Mouse (Mus musculus) liver, embryonic 14.5 days (tissue): ENCODE data around the gene Paqr7. TPM values are rescaled to one million over a fixed set of nuclear protein-coding genes. Genes with fewer than 3 reads are reported as not detected.

Experiments
- ATAC-seq: fragments of 200-750 bp; cut with Nextera tagmentation; 2 replicates; pipeline ENCODE4 v1.8.0; 2017; ENCODE audit warnings: moderate number of reproducible peaks, mild to moderate bottlenecking, moderate library complexity; ENCODE audit not compliant: insufficient read depth
- DNase-seq, 3 experiments: peaks; one replicate each; pipeline ENCODE4 v3.0.0-alpha.2; 2012 to 2013; ENCODE audit warnings: low read depth in 3 of 3, low spot score in 3 of 3
- H3K27ac ChIP-seq: fragments of 300-500 bp; sonication (generic); 2 replicates; pipeline ENCODE4 v1.5.1; 2014; ENCODE audit warnings: moderate library complexity, mild to moderate bottlenecking, control low read depth, inconsistent platforms
- H3K27me3 ChIP-seq: fragments of 300-500 bp; sonication (generic); 2 replicates; pipeline ENCODE4 v1.6.1; 2014; ENCODE audit warnings: mild to moderate bottlenecking, low read length, moderate library complexity; ENCODE audit not compliant: control insufficient read depth, insufficient read depth
- H3K36me3 ChIP-seq: fragments of 300-500 bp; sonication (generic); replicated peaks from 2 replicates; pipeline ENCODE4 v1.6.1; 2014; ENCODE audit warnings: low read depth; ENCODE audit not compliant: control insufficient read depth, insufficient read depth
- H3K4me1 ChIP-seq, 2 experiments: fragments of 200-500 bp in 1 of 2; fragments of 300-500 bp in 1 of 2; sonication (generic) in 1 of 2; replicated peaks; 2 replicates each; pipeline ENCODE4 v1.6.1; 2012 to 2014; ENCODE audit warnings: antibody characterized with exemption in 1 of 2, inconsistent platforms in 1 of 2, low read length in 1 of 2; ENCODE audit not compliant: control insufficient read depth in 2 of 2, insufficient read depth in 2 of 2
- H3K4me2 ChIP-seq: fragments of 300-500 bp; sonication (generic); 2 replicates; pipeline ENCODE4 v1.6.1; 2014; ENCODE audit warnings: low read depth, mild to moderate bottlenecking, control low read depth, moderate library complexity
- H3K4me3 ChIP-seq, 2 experiments: fragments of 200-500 bp in 1 of 2; fragments of 300-500 bp in 1 of 2; sonication (generic) in 1 of 2; 2 replicates each; pipeline ENCODE4 v1.5.1; 2012 to 2014; ENCODE audit warnings: low read depth in 2 of 2, low read length in 2 of 2, mild to moderate bottlenecking in 2 of 2, control low read depth in 1 of 2, inconsistent platforms in 1 of 2, moderate library complexity in 1 of 2; ENCODE audit not compliant: insufficient read depth in 1 of 2
- H3K9ac ChIP-seq: fragments of 300-500 bp; sonication (generic); replicated peaks from 2 replicates; pipeline ENCODE4 v1.6.1; 2014; ENCODE audit warnings: mild to moderate bottlenecking, control low read depth, moderate library complexity
- H3K9me3 ChIP-seq: fragments of 300-500 bp; sonication (generic); 2 replicates; pipeline ENCODE4 v1.6.1; 2016; ENCODE audit warnings: low read length, mixed read lengths; ENCODE audit not compliant: control insufficient read depth
- CTCF ChIP-seq: IDR thresholded peaks from 2 replicates; pipeline ENCODE4 v1.5.1; 2016; ENCODE audit warnings: antibody characterized with exemption, low read depth, control low read depth
- EP300 ChIP-seq: IDR thresholded peaks from 2 replicates; pipeline ENCODE4 v1.6.1; 2016; ENCODE audit warnings: antibody characterized with exemption, low read depth
- WGBS: fragments of 180-500 bp; shearing (Covaris S2); extraction: QIAGEN DNeasy Blood & Tissue Kit; methylation state at CpG from one replicate; pipeline ENCODE4 v1.1.7; 2014; ENCODE audit not compliant: insufficient replicate concordance; 5-methylcytosine and 5-hydroxymethylcytosine counted together
- polyA plus RNA-seq, 2 experiments: library from polyadenylated mRNA; depleted of rRNA in 1 of 2; stranded (reverse) in 1 of 2; unstranded in 1 of 2; fragments of >200 nt; fragmentation: Nextera tagmentation in 1 of 2; extraction: Ambion mirVana in 1 of 2; gene quantifications; 2 replicates each; pipeline versions ENCODE4 v1.2.1 to v1.2.3; 2012 to 2014

The Paqr7 gene
- polyA plus RNA-seq, 2 experiments, result 1.9 to 4.1 TPM

DNA sequence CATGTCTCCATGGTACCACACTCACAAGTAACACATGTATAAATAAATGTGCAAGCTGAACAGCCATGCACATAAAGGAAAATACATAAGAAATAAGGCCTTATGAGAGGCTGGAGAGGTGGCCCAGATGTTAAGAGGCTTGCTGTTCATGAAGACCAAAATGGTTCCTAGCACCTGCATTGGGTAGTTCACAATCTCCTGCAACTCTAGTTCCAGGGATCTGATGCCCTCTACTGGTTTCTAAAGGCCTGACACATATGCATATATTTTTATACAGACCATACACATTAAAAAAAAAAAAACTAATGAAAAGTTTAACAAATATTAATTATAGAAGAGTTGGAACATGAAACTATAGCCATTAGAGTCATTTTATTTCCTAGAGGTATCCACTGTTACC lies 25.0 kb upstream of the Paqr7 start:
- DNase-seq (no peak), ATAC-seq (no peak)
- Histone ChIP-seq H3K4me1 (peaks cover 10 to 12% of the 10 kb centered on the region in 2 experiments), H3K27ac (no peak overlapping the region), H3K4me2 (no peak overlapping the region), H3K9me3 (no peaks in the 10 kb centered on the region), H3K27me3 (no peaks in the 10 kb centered on the region), H3K36me3 (peaks cover 49% of the 10 kb centered on the region), H3K9ac (no peak overlapping the region), H3K4me3 (no peak overlapping the region)
- no peak for TF ChIP-seq EP300
- TF ChIP-seq CTCF, result peak; percentile 43; the same call in 1 of the 2 replicates

GRCm38 (mm10) chr4:134473764-134474163 lies 22.7 kb upstream of the Paqr7 start:
- Histone ChIP-seq H3K9ac (no peak overlapping the region), H3K36me3 (peaks cover 49% of the 10 kb centered on the region)

DNA sequence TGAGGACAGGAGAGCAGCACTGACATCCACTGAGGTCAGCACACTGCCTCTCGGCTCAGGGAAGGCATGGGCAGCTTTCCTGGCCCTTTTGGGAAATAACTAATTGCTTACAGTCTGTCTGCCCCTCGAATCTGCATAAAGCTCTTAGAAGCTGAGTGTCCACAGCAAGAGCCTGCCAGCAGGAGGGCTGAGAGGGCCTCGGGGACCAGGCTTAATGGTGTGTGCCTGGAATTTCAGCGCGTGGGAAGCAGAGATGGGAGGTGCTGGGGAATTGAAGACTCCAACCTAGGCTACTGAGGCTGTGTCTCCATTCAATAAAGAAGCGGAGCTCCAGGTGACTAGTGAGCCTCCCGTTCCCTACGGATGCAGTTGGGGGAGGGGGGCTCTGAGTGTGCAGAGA lies 22.3 kb upstream of the Paqr7 start:
- H3K9me3 ChIP-seq, result no peaks in the 10 kb centered on the region
- H3K9ac ChIP-seq, result no peak overlapping the region
- 83% methylated on average over 8 of the region's 8 CpGs for WGBS
- ATAC-seq (no peak), DNase-seq (no peak)
- TF ChIP-seq CTCF, result no peak
- TF ChIP-seq EP300, result no peak
- H3K27ac ChIP-seq, result no peak overlapping the region
- peaks cover 49% of the 10 kb centered on the region for H3K36me3 ChIP-seq
- H3K4me1 ChIP-seq, result peaks cover 4 to 7% of the 10 kb centered on the region in 2 experiments
- H3K4me3 ChIP-seq, result no peak overlapping the region
- no peak overlapping the region for H3K4me2 ChIP-seq
- H3K27me3 ChIP-seq, result no peaks in the 10 kb centered on the region

More at GRCm38 (mm10) chr4:134473764-134474163, 22.7 kb upstream of the Paqr7 start:
- TF ChIP-seq CTCF (no peak), EP300 (no peak)
- Histone ChIP-seq H3K9me3 (no peaks in the 10 kb centered on the region), H3K4me2 (no peak overlapping the region), H3K27ac (no peak overlapping the region), H3K4me3 (no peak overlapping the region), H3K4me1 (peaks cover 4 to 7% of the 10 kb centered on the region in 2 experiments), H3K27me3 (no peaks in the 10 kb centered on the region)
- 74% methylated on average over 4 of the region's 4 CpGs for WGBS
- DNase-seq, result no peak
- no peak for ATAC-seq

DNA sequence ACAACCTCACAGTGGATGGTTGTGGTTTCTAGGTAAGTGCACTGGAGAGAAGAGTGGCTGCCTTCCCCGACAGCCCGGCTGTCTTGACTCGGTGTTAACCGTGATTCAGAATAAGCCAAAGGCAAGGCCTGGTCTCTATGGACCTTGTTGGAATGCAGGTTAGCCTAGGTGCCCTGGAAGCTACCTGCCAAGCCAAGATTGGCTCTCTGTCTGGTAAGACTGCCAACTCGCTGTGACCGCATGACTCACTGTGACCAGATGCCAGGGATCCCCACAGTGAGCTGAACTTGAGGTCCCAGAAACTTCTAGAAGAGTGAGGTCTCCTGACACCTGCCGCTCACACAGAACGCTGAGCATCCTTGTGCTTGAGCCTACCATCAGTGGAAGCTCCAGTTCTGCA lies 19.6 kb upstream of the Paqr7 start:
- TF ChIP-seq CTCF (no peak), EP300 (no peak)

GRCm38 (mm10) chr4:134478031-134478430 lies 18.5 kb upstream of the Paqr7 start:
- Histone ChIP-seq H3K9ac (no peak overlapping the region), H3K27me3 (no peaks in the 10 kb centered on the region; the same call in 1 of the 2 replicates), H3K9me3 (no peaks in the 10 kb centered on the region), H3K4me3 (no peak overlapping the region), H3K4me1 (no peaks in the 10 kb centered on the region), H3K27ac (no peak overlapping the region), H3K4me2 (no peak overlapping the region), H3K36me3 (peaks cover 22% of the 10 kb centered on the region)
- DNase-seq, result peak; percentile 55 to 70 (median 69)
- ATAC-seq, result peak; percentile 69
- peak; percentile 100 for TF ChIP-seq CTCF
- TF ChIP-seq EP300, result no peak
- WGBS, result 5% methylated on average over 9 of the region's 9 CpGs

More for the DNA sequence above, 19.6 kb upstream of the Paqr7 start:
- Histone ChIP-seq H3K4me2 (no peak overlapping the region), H3K4me1 (no peaks in the 10 kb centered on the region), H3K9me3 (no peaks in the 10 kb centered on the region), H3K27ac (no peak overlapping the region), H3K27me3 (no peaks in the 10 kb centered on the region), H3K36me3 (peaks cover 33% of the 10 kb centered on the region), H3K4me3 (no peak overlapping the region), H3K9ac (no peak overlapping the region)
- DNase-seq (no peak), ATAC-seq (no peak)
- WGBS, result 82% methylated on average over 8 of the region's 8 CpGs
